Mouse (Mus musculus): ENCODE data around the gene 4930447C04Rik. TPM values are rescaled to one million over a fixed set of nuclear protein-coding genes. Genes with fewer than 3 reads are reported as not detected.

Gene 4930447C04Rik
- polyA plus RNA-seq, 1 experiment from 2014 or later: 0.14 TPM

- WGBS (ENCODE audit: insufficient replicate concordance): 61% methylated on average over 14 of the region's 14 CpGs
- no peak for ATAC-seq (ENCODE audit: low read depth)
- H3K4me1 ChIP-seq (ENCODE audit: control insufficient read depth, low read depth, low read length): no peaks in the 10 kb centered on the region
- H3K27me3 ChIP-seq (ENCODE audit: control insufficient read depth, insufficient read depth, low read depth, low read length): peaks cover 23% of the 10 kb centered on the region
- H3K9me3 ChIP-seq (replicated peaks; ENCODE audit: control insufficient read depth, low read length): no peaks in the 10 kb centered on the region
- H3K36me3 ChIP-seq (ENCODE audit: control insufficient read depth, insufficient read depth): no peaks in the 10 kb centered on the region
- H3K4me3 ChIP-seq (ENCODE audit: low read depth, low read length): no peak overlapping the region
- H3K27ac ChIP-seq (ENCODE audit: low read length): no peak overlapping the region
- H3K4me2 ChIP-seq (ENCODE audit: low read depth, low read length): no peak overlapping the region
- H3K9ac ChIP-seq (ENCODE audit: low read depth, low read length): no peak overlapping the region
These were observed 105.6 kb downstream of the 4930447C04Rik start for GRCm38 (mm10) chr12:72834773-72835517.

GRCm38 (mm10) chr12:72831711-72832432 is 108.7 kb downstream of the 4930447C04Rik start:
- Histone ChIP-seq H3K9ac (ENCODE audit: low read depth, low read length) (no peak overlapping the region), H3K4me3 (ENCODE audit: low read depth, low read length) (peak overlapping the region; percentile 36), H3K4me1 (ENCODE audit: control insufficient read depth, low read depth, low read length) (no peaks in the 10 kb centered on the region), H3K27ac (ENCODE audit: low read length) (no peak overlapping the region), H3K27me3 (ENCODE audit: control insufficient read depth, insufficient read depth, low read depth, low read length) (peaks cover 25% of the 10 kb centered on the region), H3K9me3 (replicated peaks; ENCODE audit: control insufficient read depth, low read length) (no peaks in the 10 kb centered on the region), H3K4me2 (ENCODE audit: low read depth, low read length) (peak overlapping the region; percentile 53), H3K36me3 (ENCODE audit: control insufficient read depth, insufficient read depth) (no peaks in the 10 kb centered on the region)
- ATAC-seq (ENCODE audit: low read depth): no peak
- WGBS (ENCODE audit: insufficient replicate concordance): 7% methylated on average over 42 of the region's 42 CpGs

Other genes starting within 250 kb of the 4930447C04Rik start
- gene Ppm1a, start 183.3 kb downstream of the 4930447C04Rik start, polyA plus RNA-seq (2015; fragmentation: Nextera tagmentation; extraction: Ambion mirVana): 11.0 and 12.1 TPM in 2 replicates
- gene Six6, start 882 bp downstream of the 4930447C04Rik start, polyA plus RNA-seq (2015; fragmentation: Nextera tagmentation; extraction: Ambion mirVana): not detected in 2 replicates
- 0.22 and 0.24 TPM in 2 replicates for gene Six1, start 113.1 kb upstream of the 4930447C04Rik start, polyA plus RNA-seq (2015; fragmentation: Nextera tagmentation; extraction: Ambion mirVana)
- gene Six4, start 172.7 kb upstream of the 4930447C04Rik start, polyA plus RNA-seq (2015; fragmentation: Nextera tagmentation; extraction: Ambion mirVana): 0.04 and 0.06 TPM in 2 replicates
- gene Mnat1, start 182.9 kb upstream of the 4930447C04Rik start, polyA plus RNA-seq (2015; fragmentation: Nextera tagmentation; extraction: Ambion mirVana): 7.1 and 7.7 TPM in 2 replicates

All from liver, embryonic 16.5 days (tissue).